Mouse (Mus musculus) cerebellum, adult 18-20 months (tissue): Measurements from ENCODE around the gene Vamp5.

Experiments used
- DNase-seq, 2 experiments: peaks; one replicate each; pipeline ENCODE4 v3.0.0; 2021

Gene Vamp5

DNA sequence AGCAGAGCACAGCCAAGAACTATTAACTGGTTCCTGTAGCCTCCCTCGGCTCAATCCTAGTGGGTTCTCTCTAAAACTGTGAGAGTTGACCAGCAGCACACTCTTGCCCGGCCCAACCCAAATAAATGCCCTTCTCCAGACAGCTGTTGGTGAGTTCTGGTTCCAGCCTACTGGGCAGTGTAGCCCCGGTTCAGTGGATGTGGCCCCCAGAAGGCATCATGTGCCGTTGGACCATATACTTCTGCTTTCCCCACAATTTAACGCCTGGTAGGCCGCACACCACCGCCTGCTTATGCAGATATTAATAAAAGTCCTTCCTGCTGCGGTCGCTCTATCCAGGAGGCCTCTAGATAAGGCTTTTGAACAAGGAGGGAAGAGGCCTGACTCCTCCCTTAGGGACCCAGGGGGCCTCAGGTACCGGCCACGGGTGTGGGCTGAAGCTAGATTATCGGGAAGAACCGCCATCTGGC lies 9.2 kb upstream of the Vamp5 start:
- DNase-seq: no peak

- DNase-seq: no peak
Observed at GRCm38 (mm10) chr6:72388791-72389329, 8.6 kb upstream of the Vamp5 start.

DNA sequence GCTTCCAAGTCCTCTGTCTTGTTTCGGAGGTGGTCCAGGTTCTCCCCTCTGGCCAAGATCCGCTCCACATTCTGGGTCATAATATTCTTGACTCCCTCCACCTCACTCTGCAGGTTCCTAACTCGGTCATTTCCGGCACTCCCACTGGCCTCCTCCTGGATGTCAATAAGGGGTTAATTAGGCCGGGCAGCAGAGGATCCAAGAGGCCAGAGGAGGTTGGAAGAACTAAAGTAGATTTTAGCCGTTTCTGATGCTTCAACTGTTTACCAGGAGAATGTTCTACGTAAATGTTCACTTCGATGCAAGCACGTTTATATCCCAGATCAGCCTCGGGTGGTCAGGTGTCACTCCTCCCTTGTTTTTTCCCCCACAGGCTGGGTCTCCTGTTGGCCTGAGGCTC lies 8.0 kb upstream of the Vamp5 start:
- DNase-seq: no peak

DNA sequence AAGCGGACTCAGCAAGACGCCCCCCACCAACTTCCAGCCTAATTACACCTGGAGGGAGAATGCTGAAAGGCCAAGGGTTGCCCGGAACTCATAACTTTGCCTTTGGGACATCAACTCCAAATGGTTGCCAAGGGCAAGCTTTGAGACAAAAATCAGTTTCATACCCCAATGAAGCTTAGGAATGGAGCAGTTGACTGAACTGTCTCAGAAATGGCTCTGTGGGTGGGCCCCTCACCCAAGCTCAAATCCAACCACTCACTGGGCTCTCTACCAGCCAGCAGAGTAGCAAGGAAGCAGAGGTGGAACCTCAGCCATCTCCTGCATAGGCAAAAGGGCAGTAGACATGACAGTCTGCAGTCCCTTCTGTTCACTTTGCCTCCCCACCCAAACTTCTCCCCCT lies 7.5 kb upstream of the Vamp5 start:
- no peak for DNase-seq

DNA sequence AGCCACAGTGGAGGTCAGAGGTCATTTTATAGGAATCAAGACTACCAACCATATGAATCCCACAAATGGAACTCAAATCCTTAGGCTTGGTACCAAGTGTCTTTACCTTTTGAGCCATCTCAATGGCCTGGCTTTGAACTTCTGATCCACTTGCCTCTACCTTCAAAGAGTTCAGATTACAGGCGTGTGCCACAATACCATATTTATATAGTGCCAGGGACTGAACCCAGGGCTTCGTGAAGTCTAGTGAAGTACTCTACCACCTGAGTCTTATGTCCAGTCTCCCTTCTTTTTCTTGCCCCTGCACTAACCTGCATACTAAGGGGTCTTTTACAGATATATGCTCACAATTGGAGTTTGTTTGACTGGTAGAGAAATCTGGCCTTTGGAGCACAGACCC lies 6.3 kb upstream of the Vamp5 start:
- no peak for DNase-seq

DNA sequence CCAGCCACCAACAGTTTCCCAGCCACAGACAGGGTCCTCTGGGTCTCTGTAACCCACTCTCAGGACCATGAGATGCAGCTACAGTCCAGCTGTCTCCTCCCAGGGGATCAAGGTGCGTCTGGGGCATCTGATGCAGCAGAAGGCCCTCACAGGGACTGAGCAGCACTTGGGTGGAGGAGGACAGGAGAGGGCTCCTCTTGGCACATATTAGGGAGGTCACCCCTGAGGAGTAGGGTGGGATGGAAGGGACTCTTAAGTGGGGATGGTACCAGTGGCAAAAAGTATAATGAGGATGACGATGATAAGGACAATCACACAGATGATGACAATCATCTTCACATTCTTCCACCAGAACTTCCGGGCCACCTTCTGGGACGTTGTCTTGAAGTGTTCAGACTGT lies 5.0 kb upstream of the Vamp5 start:
- no peak for DNase-seq

DNA sequence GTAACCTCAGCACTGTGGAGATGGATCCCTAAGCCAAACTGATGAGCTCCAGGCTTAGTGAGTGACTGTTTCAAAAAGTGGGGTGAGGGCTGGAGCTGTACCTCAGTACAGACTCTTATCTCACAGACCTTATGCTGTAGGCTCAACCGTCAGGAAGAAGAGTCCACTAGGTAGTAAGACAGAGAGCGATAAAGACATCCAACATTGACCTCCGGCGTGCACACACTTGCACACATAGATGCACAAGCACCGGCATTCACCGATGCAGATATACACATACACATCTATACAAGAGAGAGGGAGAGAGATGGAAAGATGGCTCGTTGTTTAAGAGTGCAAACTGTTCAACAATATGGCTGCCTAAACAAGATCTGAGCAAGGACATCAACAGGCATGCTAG lies 3.7 kb upstream of the Vamp5 start:
- DNase-seq: no peak

GRCm38 (mm10) chr6:72383142-72383820 lies 3.0 kb upstream of the Vamp5 start:
- DNase-seq: no peak

GRCm38 (mm10) chr6:72382494-72382893 lies 2.2 kb upstream of the Vamp5 start:
- DNase-seq: no peak

GRCm38 (mm10) chr6:72379377-72380130 lies 714 bp downstream of the Vamp5 start:
- no peak for DNase-seq

GRCm38 (mm10) chr6:72378510-72379234 lies 1.6 kb downstream of the Vamp5 start:
- no peak for DNase-seq

DNA sequence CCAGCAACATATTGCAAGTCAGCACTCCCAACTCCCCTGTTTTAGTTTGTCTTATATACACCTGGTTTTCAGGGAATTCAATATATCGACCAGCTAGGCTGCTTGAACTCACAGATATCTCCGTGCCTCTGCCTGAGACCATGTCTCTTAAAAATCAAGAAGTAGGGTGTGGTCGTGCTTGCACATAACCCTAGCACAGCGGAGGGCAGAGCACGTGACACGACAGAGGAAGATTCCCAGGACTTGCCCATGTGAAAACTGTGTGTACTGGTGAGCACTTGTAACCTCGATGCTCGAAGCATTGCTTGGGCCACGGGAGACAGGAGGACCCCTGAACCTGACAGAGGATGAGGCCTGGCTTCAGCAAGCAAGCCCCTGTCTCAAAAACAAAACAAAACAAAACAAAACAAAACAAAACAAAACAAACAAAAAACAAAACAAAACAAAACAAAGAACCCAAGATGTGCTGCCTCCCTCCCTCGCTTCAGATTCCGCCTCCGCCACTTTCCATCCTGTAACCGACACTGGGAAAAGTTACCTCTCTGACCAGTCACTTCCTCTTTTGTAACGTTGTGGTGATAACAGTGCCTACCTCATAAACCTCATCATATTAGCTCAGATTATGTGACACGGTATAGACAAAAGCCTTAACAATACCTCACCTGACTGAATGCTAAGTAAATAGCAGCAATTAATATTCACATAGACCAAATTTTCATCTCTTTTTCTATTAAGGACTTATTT lies 5.3 kb downstream of the Vamp5 start:
- no peak for DNase-seq

DNA sequence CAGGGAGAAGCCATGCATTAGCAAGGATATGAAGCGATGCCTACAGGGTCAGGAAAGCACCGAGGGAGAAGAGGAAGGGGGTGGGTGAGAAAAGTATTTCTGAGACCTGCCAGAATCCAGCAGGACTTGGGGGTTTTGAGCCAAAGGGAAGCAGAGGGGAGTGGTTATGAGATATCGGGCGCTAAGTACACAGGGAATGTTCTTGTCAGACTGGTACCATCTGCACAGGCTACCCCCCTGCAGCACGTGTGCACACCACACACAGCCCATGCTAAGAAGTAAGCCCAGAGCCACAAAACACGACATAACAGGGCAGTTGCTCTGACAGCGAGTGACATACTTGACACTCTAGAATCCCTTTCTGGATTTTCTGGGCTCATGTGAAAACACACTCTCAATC lies 6.1 kb downstream of the Vamp5 start:
- DNase-seq: no peak

GRCm38 (mm10) chr6:72373184-72373583 lies 7.1 kb downstream of the Vamp5 start:
- DNase-seq: no peak

- no peak for DNase-seq
Observed at GRCm38 (mm10) chr6:72371571-72371970, 8.7 kb downstream of the Vamp5 start.

- no peak for DNase-seq
Observed at GRCm38 (mm10) chr6:72371147-72371546, 9.1 kb downstream of the Vamp5 start.

DNA sequence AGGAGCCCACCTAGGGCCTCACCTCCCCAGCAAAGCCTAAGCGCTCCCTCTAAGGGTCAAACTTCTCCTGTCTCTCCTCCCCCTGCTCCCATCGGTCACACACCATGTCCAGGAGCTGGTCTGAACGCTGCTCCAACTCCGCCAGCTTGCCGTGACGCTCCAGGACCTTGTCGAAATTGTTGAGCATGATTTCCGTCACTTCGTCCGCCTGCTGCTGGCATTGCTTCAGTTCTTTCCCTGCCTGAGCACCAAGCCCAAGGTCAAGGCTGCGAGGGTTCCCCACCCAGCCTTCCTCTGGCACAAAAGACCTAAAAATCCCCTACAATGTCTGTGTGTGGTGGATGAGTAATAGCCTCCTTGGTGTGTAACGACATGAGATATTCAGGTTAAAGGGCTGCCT lies 10.2 kb downstream of the Vamp5 start:
- DNase-seq: no peak

GRCm38 (mm10) chr6:72369557-72369956 lies 10.7 kb downstream of the Vamp5 start:
- no peak for DNase-seq

- no peak for DNase-seq
Observed at GRCm38 (mm10) chr6:72367460-72367974, 12.8 kb downstream of the Vamp5 start.

DNA sequence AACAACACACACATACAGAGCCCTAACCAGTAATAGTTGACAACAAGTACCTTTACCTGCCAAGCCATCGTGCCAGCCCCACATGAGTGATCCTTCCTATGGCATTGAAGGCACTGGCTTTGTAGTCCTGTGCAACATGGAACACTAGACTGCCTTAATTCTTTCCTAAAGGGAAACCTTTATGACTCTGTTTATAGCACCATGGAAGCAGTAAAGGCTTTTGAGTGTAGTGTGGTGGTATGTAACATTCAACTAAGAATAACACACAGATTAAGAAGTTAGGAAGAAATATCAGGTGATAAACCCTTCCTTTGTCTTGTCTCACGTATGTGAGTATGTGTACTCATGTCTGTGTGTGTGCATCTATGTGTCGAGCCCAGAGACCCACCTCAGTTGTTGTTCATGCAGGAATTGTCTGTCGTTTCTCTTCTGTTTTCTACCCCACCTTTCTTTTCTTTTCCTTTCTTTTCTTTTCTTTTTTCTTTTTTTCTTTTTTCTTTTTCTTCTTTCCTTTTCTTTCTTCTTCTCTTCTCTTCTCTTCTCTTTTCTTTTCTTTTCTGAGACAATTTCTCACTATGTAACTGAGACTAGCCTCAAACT lies 13.3 kb downstream of the Vamp5 start, which contains the start of gene Rnf181:
TSS of gene Rnf181 (minus strand) at position 113 of the 600 bp plus-strand sequence.
- DNase-seq: no peak

- no peak for DNase-seq
Observed at GRCm38 (mm10) chr6:72366304-72366703, 14.0 kb downstream of the Vamp5 start.

DNA sequence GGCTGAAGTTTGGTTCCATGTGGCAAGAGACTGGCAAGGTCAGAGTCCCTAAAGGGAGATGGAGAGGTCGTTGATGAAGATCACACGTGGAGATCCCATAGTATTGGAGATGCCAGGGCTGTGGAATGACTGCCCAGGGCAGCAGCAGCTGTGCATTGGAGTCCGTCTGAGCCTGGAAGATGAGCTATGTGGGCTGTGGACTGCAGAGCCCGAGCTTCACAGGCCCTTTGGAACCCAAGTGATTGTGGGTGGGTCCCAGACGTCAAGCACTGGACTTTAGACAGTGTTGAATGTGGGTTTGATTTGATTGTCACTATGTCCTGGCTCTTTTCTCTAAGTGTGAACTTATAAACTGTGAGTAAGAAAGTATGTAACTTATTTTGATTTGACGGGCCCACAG lies 15.3 kb downstream of the Vamp5 start:
- DNase-seq: no peak
